In genomic region chr15:80836246-80836645, GRCm38 (mm10) we compare ENCODE assay signal across 24 mouse cellular contexts.
"Had no signal": no experiment of that assay in that cellular context is flagged by ENCODE, and none has a peak within 500 bp of the region (broad histone marks: within the 10 kb centered on the region; RNA-seq: fewer than 3 reads in every experiment).

No protein-coding gene starts in this region.

- H3K9me3 ChIP-seq: hindbrain, embryonic 13.5 days; hindbrain, embryonic 15.5 days; intestine, embryonic 15.5 days; limb, embryonic 10.5 days; limb, embryonic 12.5 days; liver, embryonic 13.5 days; liver, embryonic 15.5 days had no signal

- H3K27me3 ChIP-seq: hindbrain, embryonic 13.5 days; hindbrain, embryonic 15.5 days; intestine, embryonic 15.5 days; limb, embryonic 12.5 days; liver, embryonic 13.5 days; liver, embryonic 15.5 days had no signal

- H3K9ac ChIP-seq: hindbrain, embryonic 13.5 days; hindbrain, embryonic 15.5 days; intestine, embryonic 15.5 days; limb, embryonic 12.5 days; liver, embryonic 13.5 days; liver, embryonic 15.5 days; liver, postnatal 0 days had no signal

- H3K27ac ChIP-seq: hindbrain, embryonic 13.5 days; hindbrain, embryonic 15.5 days; hindbrain, postnatal 0 days; intestine, embryonic 15.5 days; layer of hippocampus, adult 2 months; left cerebral cortex, adult 2 months; limb, embryonic 10.5 days; limb, embryonic 12.5 days; liver, embryonic 13.5 days; liver, embryonic 15.5 days had no signal

- H3K36me3 ChIP-seq: hindbrain, embryonic 13.5 days; hindbrain, embryonic 15.5 days; intestine, embryonic 15.5 days; limb, embryonic 10.5 days; limb, embryonic 12.5 days had no signal

- H3K4me2 ChIP-seq: heart, embryonic 11.5 days; hindbrain, embryonic 13.5 days; hindbrain, embryonic 15.5 days; intestine, embryonic 15.5 days; limb, embryonic 12.5 days; liver, embryonic 11.5 days; liver, embryonic 13.5 days; liver, embryonic 15.5 days had no signal

- ATAC-seq: hindbrain, postnatal 0 days; inflammation-experienced regulatory T-cells, adult 6 months; intestine, embryonic 15.5 days; intestine, postnatal 0 days; liver, postnatal 0 days had no signal

- H3K4me3 ChIP-seq: hindbrain, embryonic 13.5 days; hindbrain, embryonic 15.5 days; intestine, embryonic 15.5 days; layer of hippocampus, adult 2 months; left cerebral cortex, adult 2 months; limb, embryonic 10.5 days; limb, embryonic 12.5 days; liver, embryonic 13.5 days; liver, embryonic 15.5 days had no signal

- DNase-seq: gastrocnemius, postnatal 14 days; gastrocnemius, postnatal 36 days; heart, adult 18-20 months; heart, postnatal 10 days; kidney, adult 18-20 months; kidney, adult 8-10 months; kidney, postnatal 10 days; kidney, postnatal 25 days; kidney, postnatal 4 days; liver, embryonic 13.5 days; liver, postnatal 0 days had no signal
